Mouse (Mus musculus): ENCODE measurements at regions not wholly inside any gene's neighbourhood (a gene's known extent, or its start where the extent isn't known, plus 50 kb on each side); places are given as distances from the start of the nearest gene placed in this dataset.

DNA sequence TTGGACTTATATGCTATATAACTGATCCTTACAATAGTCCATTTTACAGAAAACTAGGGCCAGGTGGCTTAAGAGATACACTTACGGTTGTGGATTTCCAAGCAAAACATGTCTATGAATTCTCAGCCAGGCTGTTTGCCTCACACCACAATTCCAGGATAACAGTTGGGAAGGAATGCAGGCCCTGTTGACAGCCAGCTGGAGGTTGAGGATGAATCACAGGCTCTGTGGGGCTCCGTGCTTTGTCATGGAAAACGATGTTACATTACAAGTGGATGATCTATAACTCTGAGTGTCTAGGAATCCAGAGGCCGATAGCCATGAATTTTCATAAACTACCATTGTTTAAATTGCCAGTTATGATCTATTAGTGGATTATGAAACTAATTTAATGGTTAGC, 221.9 kb upstream of the Gm6657 start:
- Histone ChIP-seq H3K27me3 (no peaks in the 10 kb centered on the region), H3K27ac (no peak overlapping the region), H3K9me3 (replicated peaks) (no peaks in the 10 kb centered on the region), H3K36me3 (ENCODE audit: poor library complexity, severe bottlenecking) (no peaks in the 10 kb centered on the region), H3K4me3 (no peak overlapping the region), H3K4me1 (no peaks in the 10 kb centered on the region), H3K9ac (no peak overlapping the region), H3K4me2 (no peak overlapping the region)
- 55% methylated on average over 4 of the region's 4 CpGs for WGBS
- ATAC-seq: no peak

DNA sequence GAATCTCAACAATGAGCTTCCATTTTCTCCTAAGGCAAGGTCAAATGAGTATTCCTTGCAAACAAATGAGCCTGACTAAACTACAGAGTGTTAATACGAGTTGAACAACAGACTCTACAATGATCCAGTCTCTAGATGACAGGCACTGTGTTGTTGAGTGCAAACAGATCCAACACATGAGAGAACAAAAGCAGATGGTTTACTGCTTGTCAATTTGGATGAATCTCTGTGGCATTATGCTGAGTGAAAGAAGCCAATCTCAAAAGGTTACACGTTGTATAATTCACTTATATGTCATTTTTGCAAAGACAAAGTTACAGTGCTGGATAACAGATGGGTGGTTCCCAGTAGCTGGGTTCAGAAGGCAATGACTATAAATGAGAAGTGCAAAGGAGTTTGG, 217.1 kb upstream of the Gm6657 start:
- WGBS: 73% methylated on average over 2 of the region's 2 CpGs
- Histone ChIP-seq H3K27ac (no peak overlapping the region), H3K4me2 (no peak overlapping the region), H3K4me3 (no peak overlapping the region), H3K36me3 (ENCODE audit: poor library complexity, severe bottlenecking) (no peaks in the 10 kb centered on the region), H3K9me3 (replicated peaks) (no peaks in the 10 kb centered on the region), H3K27me3 (no peaks in the 10 kb centered on the region), H3K9ac (no peak overlapping the region), H3K4me1 (no peaks in the 10 kb centered on the region)
- ATAC-seq: no peak

DNA sequence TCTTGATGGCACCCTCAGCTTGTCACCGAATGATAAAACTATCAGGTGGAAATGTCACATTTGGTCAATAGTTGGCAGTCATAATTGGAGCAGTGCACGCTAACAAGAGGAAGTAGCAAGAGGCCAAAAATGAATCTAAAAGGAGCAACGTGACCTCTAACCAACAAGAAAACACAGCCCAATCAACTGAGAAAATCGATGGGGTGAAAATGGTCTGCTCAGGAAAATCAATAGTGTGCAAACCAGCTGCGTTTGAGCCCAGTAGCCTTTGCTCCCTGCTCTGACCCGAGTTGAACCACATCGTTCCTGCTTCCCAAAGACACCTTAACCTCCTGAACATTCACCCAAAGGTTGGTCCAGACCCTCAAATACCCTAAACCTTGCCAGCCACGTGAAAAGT, 207.3 kb upstream of the Gm6657 start:
- H3K4me1 ChIP-seq: peaks cover 6% of the 10 kb centered on the region
- H3K9me3 ChIP-seq (replicated peaks): no peaks in the 10 kb centered on the region
- H3K36me3 ChIP-seq (ENCODE audit: poor library complexity, severe bottlenecking): no peaks in the 10 kb centered on the region
- no peak for ATAC-seq
- H3K27ac ChIP-seq: no peak overlapping the region
- H3K9ac ChIP-seq: no peak overlapping the region
- no peak overlapping the region for H3K4me3 ChIP-seq
- no peaks in the 10 kb centered on the region for H3K27me3 ChIP-seq
- H3K4me2 ChIP-seq: no peak overlapping the region
- 81% methylated on average over 8 of the region's 8 CpGs for WGBS

DNA sequence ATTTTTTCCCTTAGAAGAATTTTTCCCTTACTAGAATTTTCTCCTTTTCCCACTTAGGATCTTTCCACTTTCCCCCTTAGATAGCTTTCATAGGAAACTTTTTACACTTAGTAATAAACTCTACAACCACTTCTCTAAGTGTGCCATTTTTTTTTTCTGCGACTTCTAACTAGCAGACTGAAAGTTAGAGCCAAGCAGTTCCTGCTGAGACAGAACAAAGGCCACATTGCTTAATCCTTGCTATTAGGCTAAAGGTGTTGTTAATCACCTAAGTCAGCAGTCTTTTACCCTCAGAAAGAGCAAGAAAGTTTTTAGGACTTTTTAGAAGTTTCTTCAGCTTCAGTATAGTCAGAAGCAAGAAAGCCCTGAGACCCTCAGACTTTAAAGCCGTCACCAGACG, 204.3 kb upstream of the Gm6657 start:
- no peaks in the 10 kb centered on the region for H3K9me3 ChIP-seq (replicated peaks)
- peaks cover 11% of the 10 kb centered on the region for H3K4me1 ChIP-seq
- no peak overlapping the region for H3K27ac ChIP-seq
- no peak overlapping the region for H3K4me2 ChIP-seq
- H3K4me3 ChIP-seq: no peak overlapping the region
- H3K36me3 ChIP-seq (ENCODE audit: poor library complexity, severe bottlenecking): no peaks in the 10 kb centered on the region
- H3K9ac ChIP-seq: no peak overlapping the region
- WGBS: 19% methylated on average over 3 of the region's 3 CpGs
- H3K27me3 ChIP-seq: no peaks in the 10 kb centered on the region
- ATAC-seq: no peak

DNA sequence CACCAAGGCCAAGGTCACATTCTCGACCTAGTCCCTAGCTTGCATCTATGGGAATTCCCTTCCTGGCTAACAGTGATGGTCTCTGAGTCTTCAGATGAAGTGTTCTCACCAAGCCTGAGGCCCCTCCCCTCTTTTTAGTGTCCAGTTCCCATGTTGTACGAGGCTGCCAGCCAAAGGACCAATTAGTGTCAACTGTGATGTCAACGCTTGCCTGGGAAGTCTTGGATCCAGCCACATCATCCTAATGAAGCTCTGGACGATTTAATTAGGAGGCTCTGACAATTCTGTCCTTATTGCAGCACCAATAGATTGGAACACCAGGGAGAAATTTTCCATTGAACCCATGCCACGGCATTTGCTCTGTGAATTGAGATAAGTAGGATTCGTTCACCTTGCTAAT, 202.4 kb upstream of the Gm6657 start:
- WGBS: 24% methylated on average over 6 of the region's 6 CpGs
- no peaks in the 10 kb centered on the region for H3K9me3 ChIP-seq (replicated peaks)
- peak; percentile 94 for ATAC-seq

DNA sequence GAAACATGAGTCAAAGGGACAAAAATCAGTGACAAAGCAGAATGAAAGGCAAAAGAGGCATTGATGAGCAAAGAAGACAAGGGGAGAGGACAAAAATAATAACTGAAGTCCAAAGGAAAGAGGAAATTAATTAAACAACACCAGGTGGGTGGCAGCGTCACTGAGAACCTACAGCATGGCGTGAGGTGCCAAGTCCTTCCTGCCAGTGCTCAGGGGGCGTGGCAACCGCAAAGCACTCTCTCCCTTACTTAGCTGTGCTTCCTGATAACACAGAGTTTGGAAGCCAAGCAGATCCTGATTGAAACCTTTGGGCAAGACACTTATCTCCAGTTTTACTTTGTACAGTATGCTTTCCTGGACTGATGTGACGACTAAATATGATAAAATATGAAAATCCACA, 199.9 kb upstream of the Gm6657 start:
- Histone ChIP-seq H3K4me3 (no peak overlapping the region), H3K4me2 (no peak overlapping the region), H3K27ac (no peak overlapping the region), H3K4me1 (peaks cover 11% of the 10 kb centered on the region), H3K36me3 (ENCODE audit: poor library complexity, severe bottlenecking) (no peaks in the 10 kb centered on the region), H3K9me3 (replicated peaks) (no peaks in the 10 kb centered on the region), H3K27me3 (no peaks in the 10 kb centered on the region), H3K9ac (no peak overlapping the region)
- ATAC-seq: no peak
- 89% methylated on average over 5 of the region's 5 CpGs for WGBS

More for the DNA sequence above, 202.4 kb upstream of the Gm6657 start:
- Histone ChIP-seq H3K4me2 (no peak overlapping the region), H3K4me3 (no peak overlapping the region), H3K4me1 (peaks cover 11% of the 10 kb centered on the region), H3K36me3 (ENCODE audit: poor library complexity, severe bottlenecking) (no peaks in the 10 kb centered on the region), H3K27me3 (no peaks in the 10 kb centered on the region), H3K27ac (peak overlapping the region; percentile 19; the same call in 1 of the 2 replicates), H3K9ac (no peak overlapping the region)

DNA sequence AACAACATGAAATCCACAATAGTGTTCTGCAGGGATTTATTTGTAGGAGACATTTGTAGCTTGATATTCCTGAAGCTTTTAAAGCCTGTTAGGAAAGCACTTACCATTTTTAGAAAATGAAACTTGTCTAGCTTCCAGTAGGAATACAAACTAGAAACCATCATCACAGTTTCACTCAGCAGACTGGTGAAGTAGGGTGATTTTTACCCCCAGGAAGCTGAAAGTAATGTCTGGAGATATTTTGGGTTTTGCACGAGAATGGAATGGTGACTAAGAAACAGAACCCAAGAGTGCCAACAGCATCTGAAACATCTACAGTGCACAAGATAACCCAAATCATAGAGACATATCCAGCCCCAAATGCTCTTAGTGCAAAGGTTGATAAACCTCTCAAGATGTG, 196.1 kb upstream of the Gm6657 start:
- Histone ChIP-seq H3K9ac (no peak overlapping the region), H3K4me1 (no peaks in the 10 kb centered on the region), H3K4me3 (no peak overlapping the region), H3K9me3 (replicated peaks) (no peaks in the 10 kb centered on the region), H3K36me3 (ENCODE audit: poor library complexity, severe bottlenecking) (no peaks in the 10 kb centered on the region), H3K27me3 (no peaks in the 10 kb centered on the region), H3K4me2 (no peak overlapping the region), H3K27ac (no peak overlapping the region)
- ATAC-seq: no peak
- 83% methylated on average over 1 of the region's 1 CpGs for WGBS

DNA sequence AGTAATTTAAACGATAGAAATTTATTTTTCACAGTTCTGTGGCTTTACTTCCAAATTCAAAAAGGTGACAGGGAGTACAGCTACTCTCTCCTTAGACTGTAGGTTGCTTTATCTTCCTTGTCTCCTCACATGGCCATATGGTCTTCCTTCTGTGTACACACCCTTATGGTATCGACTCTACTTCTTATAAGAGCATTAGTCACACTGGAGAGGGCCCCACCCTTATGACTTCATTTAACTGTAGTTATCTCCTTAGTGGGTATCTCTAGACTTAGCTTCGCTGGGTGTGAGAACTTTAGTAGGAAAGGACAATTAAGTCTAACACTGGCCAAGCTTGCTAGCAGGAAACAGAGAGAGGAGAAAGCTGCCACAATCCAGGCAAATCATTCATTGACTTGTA, 193.6 kb upstream of the Gm6657 start:
- Histone ChIP-seq H3K36me3 (ENCODE audit: poor library complexity, severe bottlenecking) (no peaks in the 10 kb centered on the region), H3K27me3 (no peaks in the 10 kb centered on the region), H3K4me1 (no peaks in the 10 kb centered on the region), H3K9me3 (replicated peaks) (no peaks in the 10 kb centered on the region), H3K9ac (no peak overlapping the region), H3K4me3 (no peak overlapping the region), H3K4me2 (no peak overlapping the region), H3K27ac (no peak overlapping the region)
- 92% methylated on average over 3 of the region's 3 CpGs for WGBS
- no peak for ATAC-seq

DNA sequence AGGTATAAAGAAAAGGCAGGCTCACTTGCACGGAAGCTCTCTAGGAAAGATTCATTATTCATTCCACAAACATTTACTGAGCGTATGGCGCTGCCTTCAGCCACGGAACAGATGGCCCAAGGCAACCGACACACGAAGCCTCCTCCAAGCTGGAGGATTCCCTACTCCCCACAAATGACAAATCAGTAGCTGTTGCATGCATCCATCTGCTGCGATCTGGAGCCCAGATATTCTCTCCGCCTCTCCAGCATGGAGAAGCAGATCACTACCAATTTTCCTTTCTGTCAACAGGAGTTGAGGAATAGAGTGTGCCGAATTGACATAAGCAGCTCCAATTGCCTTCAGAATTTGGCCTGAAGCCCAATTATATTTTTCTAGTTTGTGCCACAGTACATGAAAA, 192.2 kb upstream of the Gm6657 start:
- no peaks in the 10 kb centered on the region for H3K27me3 ChIP-seq
- H3K4me3 ChIP-seq: no peak overlapping the region
- no peaks in the 10 kb centered on the region for H3K36me3 ChIP-seq (ENCODE audit: poor library complexity, severe bottlenecking)
- H3K4me2 ChIP-seq: no peak overlapping the region
- H3K27ac ChIP-seq: no peak overlapping the region
- WGBS: 79% methylated on average over 9 of the region's 9 CpGs
- peak; percentile 95 for ATAC-seq
- no peaks in the 10 kb centered on the region for H3K9me3 ChIP-seq (replicated peaks)
- H3K4me1 ChIP-seq: no peaks in the 10 kb centered on the region
- H3K9ac ChIP-seq: no peak overlapping the region

DNA sequence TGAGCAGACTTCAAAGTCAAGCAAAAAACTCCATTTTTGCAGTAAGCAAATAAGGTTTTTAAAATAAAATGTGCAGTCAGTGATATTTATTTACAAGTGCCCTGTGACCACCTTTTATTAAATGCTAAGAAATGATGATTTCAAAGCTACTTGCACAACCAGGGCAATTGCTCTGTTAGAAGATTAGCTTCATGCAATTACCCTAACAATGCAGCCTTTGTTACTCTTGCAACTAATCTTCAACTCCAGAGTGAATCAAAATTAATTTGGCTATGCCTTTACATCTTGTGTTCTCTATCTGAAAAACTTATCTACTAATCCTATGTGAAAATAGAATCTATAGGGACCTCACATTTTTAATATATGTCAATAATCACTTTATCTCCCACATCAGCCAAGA, 160.3 kb upstream of the Gm6657 start:
- H3K4me2 ChIP-seq: no peak overlapping the region
- H3K9ac ChIP-seq: no peak overlapping the region
- no peaks in the 10 kb centered on the region for H3K27me3 ChIP-seq
- H3K36me3 ChIP-seq (ENCODE audit: poor library complexity, severe bottlenecking): no peaks in the 10 kb centered on the region
- H3K4me3 ChIP-seq: no peak overlapping the region
- no peak for ATAC-seq
- no peak overlapping the region for H3K27ac ChIP-seq
- no peaks in the 10 kb centered on the region for H3K4me1 ChIP-seq
- no peaks in the 10 kb centered on the region for H3K9me3 ChIP-seq (replicated peaks)

DNA sequence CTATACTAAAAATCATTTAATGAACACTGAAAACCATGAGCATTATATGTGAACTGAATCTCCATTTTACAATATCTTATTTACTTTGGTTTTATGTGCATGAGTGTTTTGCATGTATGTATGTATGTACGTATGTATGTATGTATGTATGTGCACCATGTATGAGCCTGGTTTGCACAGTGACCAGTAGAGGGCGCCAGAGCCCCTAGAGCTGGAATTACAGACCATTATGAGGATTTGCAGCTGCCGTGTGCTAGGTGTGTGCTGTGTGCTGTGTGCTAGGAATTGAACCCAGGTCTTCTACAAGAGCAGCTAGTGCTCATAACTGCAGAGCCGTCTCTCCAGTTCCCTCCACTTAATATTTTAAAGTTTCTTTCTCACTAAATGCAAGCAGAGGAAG, 147.5 kb upstream of the Gm6657 start:
- H3K4me3 ChIP-seq: no peak overlapping the region
- no peaks in the 10 kb centered on the region for H3K9me3 ChIP-seq (replicated peaks)
- ATAC-seq: no peak
- no peak overlapping the region for H3K27ac ChIP-seq
- 77% methylated on average over 4 of the region's 4 CpGs for WGBS
- no peaks in the 10 kb centered on the region for H3K36me3 ChIP-seq (ENCODE audit: poor library complexity, severe bottlenecking)
- no peak overlapping the region for H3K4me2 ChIP-seq
- H3K27me3 ChIP-seq: no peaks in the 10 kb centered on the region
- H3K4me1 ChIP-seq: no peaks in the 10 kb centered on the region
- H3K9ac ChIP-seq: no peak overlapping the region

DNA sequence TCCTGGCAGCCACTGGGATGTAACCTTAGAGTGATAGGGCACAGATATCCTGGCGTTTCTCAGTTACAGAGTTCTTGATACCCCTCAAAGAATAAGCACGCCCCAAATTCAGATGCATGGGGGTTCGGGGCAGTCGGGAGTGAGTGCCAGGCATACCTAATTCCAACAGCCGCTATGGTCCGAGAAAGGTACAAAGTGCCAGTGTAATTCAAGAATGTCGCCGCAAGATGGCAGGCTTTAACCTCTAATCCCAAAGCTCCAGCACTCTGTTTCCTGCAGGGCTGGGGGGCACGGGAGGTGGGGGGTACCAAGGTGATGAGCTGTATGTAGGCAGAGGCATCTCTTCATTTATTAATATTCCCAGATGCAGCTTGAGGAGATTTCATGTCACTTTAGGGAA, 138.1 kb upstream of the Gm6657 start:
- Histone ChIP-seq H3K27me3 (no peaks in the 10 kb centered on the region), H3K9me3 (replicated peaks) (no peaks in the 10 kb centered on the region), H3K4me1 (no peaks in the 10 kb centered on the region), H3K36me3 (ENCODE audit: poor library complexity, severe bottlenecking) (no peaks in the 10 kb centered on the region), H3K4me2 (peak overlapping the region; percentile 55), H3K9ac (no peak overlapping the region), H3K27ac (no peak overlapping the region), H3K4me3 (no peak overlapping the region)
- 3% methylated on average over 9 of the region's 9 CpGs for WGBS
- ATAC-seq: peak; percentile 84

DNA sequence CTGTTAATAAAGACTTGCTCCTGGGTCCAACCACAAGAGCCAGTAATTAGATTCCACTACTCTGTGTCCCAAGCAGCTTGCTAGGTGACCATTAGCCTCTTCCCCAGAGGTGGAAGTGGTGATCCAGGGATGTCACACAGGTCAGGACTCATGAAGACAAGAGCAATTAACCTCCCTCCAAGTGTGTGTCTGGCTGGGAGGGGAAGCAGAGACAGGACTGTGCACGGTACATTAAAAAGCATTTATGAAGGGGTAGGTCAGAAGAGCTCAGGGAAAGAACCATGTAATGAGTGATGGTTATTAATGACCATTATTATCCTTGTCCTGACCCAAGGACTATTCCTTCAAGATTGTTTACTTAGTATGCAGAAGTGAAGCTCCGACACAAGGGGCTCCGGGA, 136.9 kb upstream of the Gm6657 start:
- Histone ChIP-seq H3K27me3 (no peaks in the 10 kb centered on the region), H3K4me3 (no peak overlapping the region), H3K9me3 (replicated peaks) (no peaks in the 10 kb centered on the region), H3K36me3 (ENCODE audit: poor library complexity, severe bottlenecking) (no peaks in the 10 kb centered on the region), H3K9ac (no peak overlapping the region), H3K27ac (no peak overlapping the region), H3K4me2 (no peak overlapping the region), H3K4me1 (no peaks in the 10 kb centered on the region)
- no peak for ATAC-seq
- WGBS: 81% methylated on average over 3 of the region's 3 CpGs

Measured in forebrain, embryonic 13.5 days (tissue).